Mouse (Mus musculus) forebrain, embryonic 15.5 days (tissue): ENCODE results near the gene Echdc3. TPM values are rescaled to one million over a fixed set of nuclear protein-coding genes. Genes with fewer than 3 reads are reported as not detected.
A peak's percentile ranks its signal among the peaks of the same experiment; 100 is the strongest.

ENCODE experiments used
- ATAC-seq: fragments of 200-750 bp; cut with Nextera tagmentation; replicated peaks from 2 replicates; pipeline ENCODE4 v1.8.0; 2017; ENCODE audit warnings: mild to moderate bottlenecking, moderate TSS enrichment, moderate library complexity
- H3K27ac ChIP-seq: fragments of 300-500 bp; sonication (generic); replicated peaks from 2 replicates; pipeline ENCODE4 v1.5.1; 2015; ENCODE audit warnings: mild to moderate bottlenecking, inconsistent platforms
- H3K27me3 ChIP-seq: fragments of 300-500 bp; sonication (generic); 2 replicates; pipeline ENCODE4 v1.6.1; 2015; ENCODE audit warnings: inconsistent platforms
- H3K36me3 ChIP-seq: fragments of 300-500 bp; sonication (generic); 2 replicates; pipeline ENCODE4 v1.6.1; 2015; ENCODE audit warnings: mild to moderate bottlenecking, inconsistent platforms
- H3K4me1 ChIP-seq: fragments of 300-500 bp; sonication (generic); 2 replicates; pipeline ENCODE4 v1.6.1; 2015; ENCODE audit warnings: inconsistent platforms
- H3K4me2 ChIP-seq: fragments of 300-500 bp; sonication (generic); replicated peaks from 2 replicates; pipeline ENCODE4 v1.6.1; 2015; ENCODE audit warnings: mild to moderate bottlenecking, inconsistent platforms
- H3K4me3 ChIP-seq: fragments of 300-500 bp; sonication (generic); 2 replicates; pipeline ENCODE4 v1.5.1; 2015; ENCODE audit warnings: mild to moderate bottlenecking, inconsistent platforms
- H3K9ac ChIP-seq: fragments of 300-500 bp; sonication (generic); replicated peaks from 2 replicates; pipeline ENCODE4 v1.6.1; 2015; ENCODE audit warnings: mild to moderate bottlenecking, inconsistent platforms
- H3K9me3 ChIP-seq: fragments of 300-500 bp; sonication (generic); 2 replicates; pipeline ENCODE4 v1.6.1; 2016; ENCODE audit warnings: inconsistent platforms
- WGBS: fragments of 180-500 bp; shearing (Covaris S2); methylation state at CpG from one replicate; pipeline ENCODE4 v1.1.7; 2015; ENCODE audit warnings: mixed read lengths; 5-methylcytosine and 5-hydroxymethylcytosine counted together
- polyA plus RNA-seq: library from polyadenylated mRNA; unstranded; fragments of >200 nt; fragmentation: Nextera tagmentation; extraction: Ambion mirVana; gene quantifications from 2 replicates; pipeline ENCODE4 v1.2.1, GENCODE M21; 2015

Echdc3 gene
- polyA plus RNA-seq, 1 experiment from 2014 or later = 1.1 TPM

- ATAC-seq = no peak
- Histone ChIP-seq H3K4me1 (peaks cover 9% of the 10 kb centered on the region), H3K4me2 (no peak overlapping the region), H3K27ac (no peak overlapping the region), H3K9me3 (no peaks in the 10 kb centered on the region), H3K27me3 (no peaks in the 10 kb centered on the region), H3K4me3 (no peak overlapping the region), H3K9ac (no peak overlapping the region), H3K36me3 (no peaks in the 10 kb centered on the region)
- WGBS = 82% methylated on average over 11 of the region's 11 CpGs
Measured at GRCm38 (mm10) chr2:6188891-6189674, 23.8 kb downstream of the Echdc3 start.

- H3K9ac ChIP-seq = no peak overlapping the region
- peaks cover 7% of the 10 kb centered on the region for H3K4me1 ChIP-seq
- ATAC-seq = no peak
- no peak overlapping the region for H3K4me3 ChIP-seq
- H3K27ac ChIP-seq = no peak overlapping the region
- no peaks in the 10 kb centered on the region for H3K9me3 ChIP-seq
- no peaks in the 10 kb centered on the region for H3K36me3 ChIP-seq
- H3K27me3 ChIP-seq = no peaks in the 10 kb centered on the region
- H3K4me2 ChIP-seq = no peak overlapping the region
- 70% methylated on average over 11 of the region's 11 CpGs for WGBS
Measured at GRCm38 (mm10) chr2:6187418-6187817, 25.4 kb downstream of the Echdc3 start.

- H3K36me3 ChIP-seq = no peaks in the 10 kb centered on the region
- H3K4me1 ChIP-seq = peaks cover 7% of the 10 kb centered on the region
- H3K27ac ChIP-seq = no peak overlapping the region
- H3K27me3 ChIP-seq = no peaks in the 10 kb centered on the region
- no peaks in the 10 kb centered on the region for H3K9me3 ChIP-seq
- no peak for ATAC-seq
- no peak overlapping the region for H3K9ac ChIP-seq
- no peak overlapping the region for H3K4me3 ChIP-seq
- no peak overlapping the region for H3K4me2 ChIP-seq
- 50% methylated on average over 4 of the region's 4 CpGs for WGBS
Measured at GRCm38 (mm10) chr2:6186913-6187312, 25.9 kb downstream of the Echdc3 start.

- H3K27ac ChIP-seq = no peak overlapping the region
- no peaks in the 10 kb centered on the region for H3K9me3 ChIP-seq
- 88% methylated on average over 1 of the region's 1 CpGs for WGBS
- H3K4me2 ChIP-seq = no peak overlapping the region
- no peak for ATAC-seq
- H3K36me3 ChIP-seq = no peaks in the 10 kb centered on the region
- H3K4me1 ChIP-seq = no peaks in the 10 kb centered on the region
- H3K27me3 ChIP-seq = no peaks in the 10 kb centered on the region
- no peak overlapping the region for H3K4me3 ChIP-seq
- H3K9ac ChIP-seq = no peak overlapping the region
Measured at GRCm38 (mm10) chr2:6179749-6180117, 33.1 kb downstream of the Echdc3 start.

DNA sequence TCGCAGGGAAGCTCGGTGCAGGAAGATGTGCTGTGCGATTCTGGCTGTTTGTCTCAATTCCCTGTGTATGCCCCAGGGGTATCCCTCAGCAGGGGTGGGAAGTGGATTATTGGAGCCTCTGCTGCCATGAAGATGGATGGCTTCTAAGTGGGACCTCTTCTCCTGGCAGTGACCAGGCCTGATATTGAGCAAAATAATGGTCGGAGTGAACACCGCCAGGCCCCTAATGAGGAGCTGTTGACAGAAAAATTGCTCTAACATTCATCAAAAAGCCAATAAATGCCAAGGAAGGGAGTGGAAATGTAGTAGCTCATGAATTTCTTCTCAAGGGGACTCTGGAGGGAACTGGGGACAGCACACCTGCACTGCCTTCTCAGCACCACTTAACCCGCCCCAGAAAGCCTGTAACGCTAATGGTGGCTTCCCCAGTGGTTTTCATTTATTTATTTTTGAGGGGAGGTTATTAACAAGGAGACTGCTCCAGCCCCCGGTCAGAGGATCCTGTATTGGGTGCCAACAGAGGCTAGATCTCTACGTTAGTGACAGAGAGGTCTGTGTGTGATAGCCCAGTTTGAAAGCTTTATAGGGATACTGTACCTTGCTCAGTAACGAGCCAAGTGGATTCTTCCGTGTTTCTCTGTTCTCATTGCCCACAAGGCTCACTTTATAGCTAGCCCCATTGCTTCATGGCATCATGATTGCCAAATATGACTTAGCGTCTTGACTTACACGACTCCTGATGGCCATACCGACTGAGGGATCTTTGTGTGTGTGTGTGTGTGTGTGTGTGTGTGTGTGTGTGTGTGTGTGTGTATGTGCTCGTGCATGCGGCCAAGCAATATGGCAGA lies 33.7 kb downstream of the Echdc3 start:
- no peak overlapping the region for H3K4me3 ChIP-seq
- H3K9me3 ChIP-seq = no peaks in the 10 kb centered on the region
- H3K27me3 ChIP-seq = no peaks in the 10 kb centered on the region
- H3K4me1 ChIP-seq = no peaks in the 10 kb centered on the region
- H3K36me3 ChIP-seq = no peaks in the 10 kb centered on the region
- no peak overlapping the region for H3K4me2 ChIP-seq
- H3K9ac ChIP-seq = no peak overlapping the region
- ATAC-seq = no peak
- 81% methylated on average over 16 of the region's 16 CpGs for WGBS
- H3K27ac ChIP-seq = no peak overlapping the region

GRCm38 (mm10) chr2:6173013-6173412 lies 39.8 kb downstream of the Echdc3 start:
- H3K4me3 ChIP-seq = no peak overlapping the region
- ATAC-seq = no peak
- H3K9me3 ChIP-seq = no peaks in the 10 kb centered on the region
- WGBS = 64% methylated on average over 3 of the region's 3 CpGs
- H3K9ac ChIP-seq = no peak overlapping the region
- no peaks in the 10 kb centered on the region for H3K36me3 ChIP-seq
- H3K4me1 ChIP-seq = no peaks in the 10 kb centered on the region
- no peak overlapping the region for H3K4me2 ChIP-seq
- H3K27ac ChIP-seq = no peak overlapping the region
- no peaks in the 10 kb centered on the region for H3K27me3 ChIP-seq

DNA sequence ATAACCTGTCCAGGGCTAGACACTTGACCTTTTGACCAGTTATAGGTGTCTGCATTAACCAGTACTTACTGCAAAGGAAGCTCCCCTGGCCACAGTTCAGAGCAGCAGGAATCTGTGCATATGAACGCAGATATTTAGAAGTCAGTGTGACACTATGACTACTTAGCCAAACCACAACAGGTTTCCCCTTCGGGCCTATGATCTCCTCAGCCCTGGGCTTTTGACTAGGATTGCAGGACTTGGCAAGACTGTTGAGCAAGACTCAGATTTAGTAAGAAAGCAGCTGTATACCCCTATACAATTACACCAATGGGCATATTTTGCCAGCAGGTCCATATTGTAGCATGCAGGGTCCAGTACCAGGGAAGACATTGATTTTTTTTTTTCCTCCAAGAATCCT lies 44.3 kb downstream of the Echdc3 start:
- Histone ChIP-seq H3K9me3 (no peaks in the 10 kb centered on the region), H3K4me1 (no peaks in the 10 kb centered on the region), H3K4me3 (no peak overlapping the region), H3K9ac (no peak overlapping the region), H3K27me3 (no peaks in the 10 kb centered on the region), H3K36me3 (no peaks in the 10 kb centered on the region), H3K4me2 (no peak overlapping the region), H3K27ac (no peak overlapping the region)
- no peak for ATAC-seq
- WGBS = 84% methylated on average over 2 of the region's 2 CpGs

- Histone ChIP-seq H3K27ac (no peak overlapping the region), H3K9me3 (no peaks in the 10 kb centered on the region), H3K4me3 (no peak overlapping the region), H3K4me2 (no peak overlapping the region), H3K4me1 (no peaks in the 10 kb centered on the region), H3K36me3 (no peaks in the 10 kb centered on the region), H3K27me3 (no peaks in the 10 kb centered on the region), H3K9ac (no peak overlapping the region)
- ATAC-seq = peak; percentile 43
- WGBS = 33% methylated on average over 5 of the region's 5 CpGs
Measured at GRCm38 (mm10) chr2:6167843-6168558, 44.8 kb downstream of the Echdc3 start.

DNA sequence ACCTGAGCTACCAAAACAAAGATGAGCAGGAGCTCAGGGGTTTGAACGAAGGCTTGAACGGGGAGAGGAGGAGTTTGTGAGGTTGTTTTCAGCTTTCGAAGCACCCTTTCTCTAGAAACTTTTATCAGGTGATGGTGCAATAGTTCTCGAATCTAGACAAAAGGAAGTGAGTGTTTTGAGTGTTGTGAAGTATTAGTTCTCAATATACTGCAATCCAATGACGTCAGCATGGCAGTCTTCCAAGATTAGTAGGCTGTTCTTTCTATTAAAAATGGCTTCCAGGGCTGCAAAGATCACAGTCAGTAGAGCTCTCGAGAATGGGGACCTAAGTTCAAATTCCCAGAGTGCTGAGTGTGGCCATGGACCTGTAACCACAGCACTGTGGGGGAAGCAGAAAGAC lies 47.1 kb downstream of the Echdc3 start:
- WGBS = 66% methylated on average over 6 of the region's 6 CpGs
- no peak overlapping the region for H3K27ac ChIP-seq
- no peak overlapping the region for H3K4me3 ChIP-seq
- H3K27me3 ChIP-seq = no peaks in the 10 kb centered on the region
- no peaks in the 10 kb centered on the region for H3K36me3 ChIP-seq
- no peak for ATAC-seq
- no peaks in the 10 kb centered on the region for H3K9me3 ChIP-seq
- no peak overlapping the region for H3K9ac ChIP-seq
- H3K4me1 ChIP-seq = no peaks in the 10 kb centered on the region
- no peak overlapping the region for H3K4me2 ChIP-seq

DNA sequence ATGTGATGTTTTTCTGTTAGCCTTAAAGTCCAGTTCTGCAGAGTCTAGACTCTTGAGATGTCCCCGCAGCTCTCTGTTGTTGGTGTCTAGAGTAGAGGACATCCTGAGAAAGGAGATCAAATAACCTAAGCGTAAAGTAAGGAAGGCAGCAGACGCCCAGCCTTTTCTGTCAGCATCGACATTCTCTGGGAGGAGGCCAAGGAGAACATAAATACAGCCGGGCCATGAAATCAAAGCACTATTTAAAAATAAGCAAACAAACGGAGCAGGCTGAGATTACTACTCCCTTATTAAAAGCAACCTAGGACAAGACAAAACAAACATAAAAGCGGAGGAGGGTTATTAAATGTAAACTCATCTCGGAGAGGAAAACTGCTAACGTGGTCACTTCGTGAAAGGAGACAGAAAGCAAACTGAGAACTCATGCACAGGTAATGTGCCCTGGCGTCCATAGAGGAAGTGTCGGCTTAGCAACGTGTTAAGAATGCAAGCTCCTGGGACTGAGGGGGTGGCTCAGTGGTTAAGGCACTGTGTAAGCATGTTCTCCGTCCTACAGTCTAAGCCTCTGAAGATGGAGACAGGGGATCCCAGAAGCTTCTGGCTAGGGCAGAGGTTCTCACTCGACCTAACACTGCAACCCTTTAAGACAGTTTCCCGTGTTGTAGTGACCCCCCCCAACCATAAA lies 48.1 kb downstream of the Echdc3 start:
- Histone ChIP-seq H3K36me3 (no peaks in the 10 kb centered on the region), H3K9ac (no peak overlapping the region), H3K4me1 (no peaks in the 10 kb centered on the region), H3K9me3 (no peaks in the 10 kb centered on the region), H3K27me3 (no peaks in the 10 kb centered on the region), H3K4me3 (no peak overlapping the region), H3K4me2 (no peak overlapping the region), H3K27ac (no peak overlapping the region)
- 65% methylated on average over 16 of the region's 16 CpGs for WGBS
- no peak for ATAC-seq

DNA sequence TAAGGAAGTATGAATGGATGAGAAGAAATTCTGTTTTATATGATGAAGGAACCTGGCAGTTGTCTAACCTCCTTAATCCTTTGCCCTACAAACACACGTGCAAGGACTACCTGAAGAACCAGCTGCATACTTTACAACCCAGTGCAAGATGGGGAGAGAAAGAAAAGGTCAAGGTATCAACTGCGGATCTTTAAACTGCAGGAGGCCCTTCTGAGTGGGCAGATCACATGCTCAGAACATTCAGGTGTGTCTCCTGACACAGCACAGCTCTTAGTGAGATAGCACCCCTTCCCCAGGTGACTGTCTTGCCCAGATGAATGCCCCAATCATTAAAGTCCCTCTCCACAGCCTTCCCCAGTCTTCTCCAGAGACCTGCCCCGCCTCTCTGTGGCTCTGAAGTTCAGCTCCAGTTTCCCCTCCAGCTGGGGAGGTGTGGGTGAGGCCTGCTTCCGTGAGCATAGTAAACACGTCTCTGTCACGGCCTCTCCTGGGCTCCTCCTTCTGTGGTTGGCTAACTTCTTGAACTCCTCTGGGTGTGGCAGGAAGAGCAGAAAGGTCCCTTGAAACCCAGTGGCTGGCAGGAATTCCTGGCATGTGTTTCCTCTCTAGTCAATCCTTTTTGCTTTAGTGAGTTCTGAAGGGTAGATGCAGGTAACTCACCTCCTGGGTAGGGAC lies 50.3 kb downstream of the Echdc3 start:
- 78% methylated on average over 6 of the region's 6 CpGs for WGBS
- no peak for ATAC-seq
- Histone ChIP-seq H3K4me1 (no peaks in the 10 kb centered on the region), H3K36me3 (no peaks in the 10 kb centered on the region), H3K4me2 (no peak overlapping the region), H3K9me3 (no peaks in the 10 kb centered on the region), H3K9ac (no peak overlapping the region), H3K4me3 (no peak overlapping the region), H3K27me3 (no peaks in the 10 kb centered on the region), H3K27ac (no peak overlapping the region)
